8 mouse cellular contexts compared by ENCODE assay signal in the genomic region with DNA sequence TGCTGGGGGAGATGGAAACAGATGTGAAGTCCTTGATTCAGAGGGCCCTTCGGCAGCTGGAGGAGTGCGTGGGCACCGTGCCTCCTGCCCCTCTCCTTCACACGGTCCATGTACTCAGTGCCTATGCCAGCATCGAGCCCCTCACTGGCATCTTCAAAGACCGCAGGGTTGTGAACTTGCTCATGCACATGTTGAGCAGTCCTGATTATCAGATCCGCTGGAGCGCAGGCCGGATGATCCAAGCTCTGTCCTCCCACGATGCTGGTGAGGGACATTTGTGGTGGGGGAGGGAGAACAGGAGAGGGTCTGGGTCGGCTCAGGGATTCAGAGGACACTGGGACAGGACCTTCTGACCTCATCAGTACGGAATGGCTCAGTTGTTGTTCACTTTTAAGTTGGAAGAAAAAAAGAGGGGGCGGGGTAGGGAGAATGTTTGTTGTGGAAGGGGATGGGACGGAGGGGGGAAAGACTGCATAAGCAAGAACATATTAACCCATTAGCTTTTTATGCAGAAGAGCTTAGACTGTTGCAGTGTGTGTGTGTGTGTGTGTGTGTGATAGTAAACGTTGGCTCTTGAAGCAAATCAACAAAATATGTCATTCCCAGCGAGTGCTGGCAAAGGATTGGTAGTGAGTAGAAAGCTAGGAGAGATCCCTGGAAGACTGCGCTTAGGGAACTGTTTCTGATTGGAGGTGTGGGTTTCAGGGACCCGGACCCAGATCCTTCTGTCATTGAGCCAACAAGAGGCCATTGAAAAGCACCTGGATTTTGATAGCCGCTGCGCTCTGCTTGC. TPM values are rescaled to one million over a fixed set of nuclear protein-coding genes. Genes with fewer than 3 reads are reported as not detected.
DNase-seq lines count a peak whose midpoint lies in the region; ATAC-seq and TF ChIP-seq lines count a peak whose summit lies in the region.

No protein-coding gene starts in this region.

- H3K4me3 ChIP-seq in lung, postnatal 0 days (ENCODE audit: low read depth, low read length): peak overlapping the region; percentile 67; the same call in 1 of the 2 replicates
- H3K4me3 ChIP-seq in limb, embryonic 14.5 days (replicated peaks; ENCODE audit: low read length): peak overlapping the region; percentile 76
- H3K4me3 ChIP-seq in stomach, embryonic 15.5 days (replicated peaks): peak overlapping the region; percentile 67

- 59% methylated on average over 20 of the region's 20 CpGs for WGBS in lung, postnatal 0 days
- WGBS in limb, embryonic 14.5 days: 73% methylated on average over 20 of the region's 20 CpGs
- 68% methylated on average over 20 of the region's 20 CpGs for WGBS in stomach, embryonic 15.5 days

- TF ChIP-seq POLR2A in limb, embryonic 14.5 days (IDR thresholded peaks at IDR 0.05; ENCODE audit: borderline replicate concordance, extremely low read depth, insufficient read depth, insufficient read length): no peak

- ATAC-seq in lung, postnatal 0 days: no peak
- ATAC-seq in limb, embryonic 14.5 days (ENCODE audit: low FRiP score, low read depth): no peak
- ATAC-seq in stomach, embryonic 15.5 days (ENCODE audit: insufficient read depth, low FRiP score, low read depth): no peak
- no peak for ATAC-seq in megakaryocyte-erythroid progenitor cell, adult 5-6 weeks (replicated peaks; ENCODE audit: low FRiP score, low TSS enrichment, poor library complexity, severe bottlenecking)

- no peak for TF ChIP-seq CTCF in lung, postnatal 0 days (IDR thresholded peaks at IDR 0.05)

- TF ChIP-seq EP300 in lung, postnatal 0 days (IDR thresholded peaks at IDR 0.05): no peak

- no peaks in the 10 kb centered on the region for H3K27me3 ChIP-seq in lung, postnatal 0 days (replicated peaks; ENCODE audit: insufficient read depth, low read length)
- no peaks in the 10 kb centered on the region for H3K27me3 ChIP-seq in limb, embryonic 14.5 days (ENCODE audit: control insufficient read depth, insufficient read depth, low read length)
- H3K27me3 ChIP-seq in stomach, embryonic 15.5 days (replicated peaks): no peaks in the 10 kb centered on the region

- H3K9ac ChIP-seq in lung, postnatal 0 days (replicated peaks; ENCODE audit: low read depth): peak overlapping the region; percentile 78; the same call in 1 of the 2 replicates
- H3K9ac ChIP-seq in limb, embryonic 14.5 days (ENCODE audit: low read depth, low read length, severe bottlenecking): peak overlapping the region; percentile 92
- H3K9ac ChIP-seq in stomach, embryonic 15.5 days: peak overlapping the region; percentile 74; the same call in 1 of the 2 replicates

- peaks cover 18% of the 10 kb centered on the region; the same call in 1 of the 2 replicates for H3K4me1 ChIP-seq in lung, postnatal 0 days (ENCODE audit: insufficient read depth, low read depth, low read length)
- peaks cover 20% of the 10 kb centered on the region for H3K4me1 ChIP-seq in limb, embryonic 14.5 days (ENCODE audit: control insufficient read depth, insufficient read depth, low read length)
- H3K4me1 ChIP-seq in stomach, embryonic 15.5 days: peaks cover 31% of the 10 kb centered on the region

- DNase-seq in cerebellum, adult 11-12 months: peak; percentile 49
- DNase-seq in cerebellum, postnatal 4 days (ENCODE audit: low spot score in 2 of 2): no peak
- peak; percentile 27 for DNase-seq in lung, postnatal 0 days (ENCODE audit: low spot score)
- no peak for DNase-seq in lung, postnatal 14 days
- DNase-seq in limb, embryonic 14.5 days (ENCODE audit: low spot score): no peak
- DNase-seq in adrenal gland, adult 8-10 months: no peak

- H3K36me3 ChIP-seq in lung, postnatal 0 days (ENCODE audit: insufficient read depth, low read length): peaks cover 13% of the 10 kb centered on the region; the same call in 1 of the 2 replicates
- peaks cover 67% of the 10 kb centered on the region for H3K36me3 ChIP-seq in limb, embryonic 14.5 days (ENCODE audit: control insufficient read depth, insufficient read depth, low read length)
- H3K36me3 ChIP-seq in stomach, embryonic 15.5 days: peaks cover 40% of the 10 kb centered on the region

- no peaks in the 10 kb centered on the region for H3K9me3 ChIP-seq in lung, postnatal 0 days (ENCODE audit: low read length)
- H3K9me3 ChIP-seq in limb, embryonic 14.5 days (ENCODE audit: control insufficient read depth, low read length): no peaks in the 10 kb centered on the region; the same call in 1 of the 2 replicates
- no peaks in the 10 kb centered on the region for H3K9me3 ChIP-seq in stomach, embryonic 15.5 days

- peak overlapping the region; percentile 92 for H3K4me2 ChIP-seq in lung, postnatal 0 days (replicated peaks; ENCODE audit: low read depth, low read length)
- peak overlapping the region; percentile 63 for H3K4me2 ChIP-seq in limb, embryonic 14.5 days (replicated peaks; ENCODE audit: low read depth, low read length, severe bottlenecking)
- H3K4me2 ChIP-seq in stomach, embryonic 15.5 days: peak overlapping the region; percentile 70

- H3K27ac ChIP-seq in lung, postnatal 0 days (ENCODE audit: low read length): peak overlapping the region; percentile 94; the same call in 1 of the 2 replicates
- no peak overlapping the region for H3K27ac ChIP-seq in limb, embryonic 14.5 days (replicated peaks; ENCODE audit: low read depth, low read length)
- H3K27ac ChIP-seq in stomach, embryonic 15.5 days: peak overlapping the region; percentile 96; the same call in 1 of the 2 replicates

RNA-seq across cellular contexts. Expression of gene Cul7, which starts 1.8 kb away (rescaled TPM):
- 21.8 and 22.1 TPM in 2 replicates for polyA plus RNA-seq in lung, postnatal 0 days (2015; fragmentation: Nextera tagmentation; extraction: Ambion mirVana)
- 135 and 149 TPM in 2 replicates for polyA plus RNA-seq in limb, embryonic 14.5 days (2012; rRNA removed)
- 52.6 and 58.2 TPM in 2 replicates for polyA plus RNA-seq in limb, embryonic 14.5 days (2014; fragmentation: Nextera tagmentation; extraction: Ambion mirVana)
- polyA plus RNA-seq in stomach, embryonic 15.5 days (2015; fragmentation: Nextera tagmentation; extraction: Ambion mirVana): 42.9 and 49.5 TPM in 2 replicates
- total RNA-seq in megakaryocyte-erythroid progenitor cell, adult 5-6 weeks (2014; fragmentation: Nextera tagmentation): 11.2 and 12.6 TPM in 2 replicates
- total RNA-seq in megakaryocyte-erythroid progenitor cell, adult 5-6 weeks (2017): 6.6 and 12.6 TPM in 2 replicates
- 10 to 100 TPM; 42.0 to 53.5 (median 47.2) TPM for total RNA-seq in adrenal gland, adult 8-10 months (2022)

RNA-seq across cellular contexts. Expression of gene Mrpl2, which starts 5.9 kb away (rescaled TPM):
- 69.2 and 88.6 TPM in 2 replicates for polyA plus RNA-seq in lung, postnatal 0 days (2015; fragmentation: Nextera tagmentation; extraction: Ambion mirVana)
- 68.0 and 91.1 TPM in 2 replicates for polyA plus RNA-seq in limb, embryonic 14.5 days (2012; rRNA removed)
- 103 and 113 TPM in 2 replicates for polyA plus RNA-seq in limb, embryonic 14.5 days (2014; fragmentation: Nextera tagmentation; extraction: Ambion mirVana)
- polyA plus RNA-seq in stomach, embryonic 15.5 days (2015; fragmentation: Nextera tagmentation; extraction: Ambion mirVana): 112 and 126 TPM in 2 replicates
- total RNA-seq in megakaryocyte-erythroid progenitor cell, adult 5-6 weeks (2014; fragmentation: Nextera tagmentation): 74.7 and 190 TPM in 2 replicates
- 82.2 and 97.0 TPM in 2 replicates for total RNA-seq in megakaryocyte-erythroid progenitor cell, adult 5-6 weeks (2017)
- total RNA-seq in adrenal gland, adult 8-10 months (2022): 100 to 1,000 TPM in 2 of 4 experiments, 10 to 100 TPM in 2; 91.8 to 122 (median 104) TPM

RNA-seq across cellular contexts. Expression of gene Klc4, which starts 6.1 kb away (rescaled TPM):
- 36.5 and 38.4 TPM in 2 replicates for polyA plus RNA-seq in lung, postnatal 0 days (2015; fragmentation: Nextera tagmentation; extraction: Ambion mirVana)
- 19.5 and 20.4 TPM in 2 replicates for polyA plus RNA-seq in limb, embryonic 14.5 days (2012; rRNA removed)
- polyA plus RNA-seq in limb, embryonic 14.5 days (2014; fragmentation: Nextera tagmentation; extraction: Ambion mirVana): 19.3 and 21.5 TPM in 2 replicates
- polyA plus RNA-seq in stomach, embryonic 15.5 days (2015; fragmentation: Nextera tagmentation; extraction: Ambion mirVana): 38.4 and 41.4 TPM in 2 replicates
- total RNA-seq in megakaryocyte-erythroid progenitor cell, adult 5-6 weeks (2014; fragmentation: Nextera tagmentation): 5.8 and 6.9 TPM in 2 replicates
- total RNA-seq in megakaryocyte-erythroid progenitor cell, adult 5-6 weeks (2017): 5.6 and 5.9 TPM in 2 replicates
- 10 to 100 TPM; 42.3 to 59.8 (median 53.2) TPM for total RNA-seq in adrenal gland, adult 8-10 months (2022)

RNA-seq across cellular contexts. Expression of gene Rrp36, which starts 22.2 kb away (rescaled TPM):
- 35.2 and 38.5 TPM in 2 replicates for polyA plus RNA-seq in lung, postnatal 0 days (2015; fragmentation: Nextera tagmentation; extraction: Ambion mirVana)
- 47.2 and 48.5 TPM in 2 replicates for polyA plus RNA-seq in limb, embryonic 14.5 days (2012; rRNA removed)
- polyA plus RNA-seq in limb, embryonic 14.5 days (2014; fragmentation: Nextera tagmentation; extraction: Ambion mirVana): 36.8 and 52.4 TPM in 2 replicates
- polyA plus RNA-seq in stomach, embryonic 15.5 days (2015; fragmentation: Nextera tagmentation; extraction: Ambion mirVana): 53.2 and 57.2 TPM in 2 replicates
- 16.1 and 23.4 TPM in 2 replicates for total RNA-seq in megakaryocyte-erythroid progenitor cell, adult 5-6 weeks (2014; fragmentation: Nextera tagmentation)
- 60.4 and 64.8 TPM in 2 replicates for total RNA-seq in megakaryocyte-erythroid progenitor cell, adult 5-6 weeks (2017)
- total RNA-seq in adrenal gland, adult 8-10 months (2022): 10 to 100 TPM; 24.9 to 31.8 (median 30.6) TPM

RNA-seq across cellular contexts. Expression of gene Ptk7, which starts 22.6 kb away (rescaled TPM):
- polyA plus RNA-seq in lung, postnatal 0 days (2015; fragmentation: Nextera tagmentation; extraction: Ambion mirVana): 73.2 and 75.8 TPM in 2 replicates
- polyA plus RNA-seq in limb, embryonic 14.5 days (2012; rRNA removed): 89.4 and 116 TPM in 2 replicates
- polyA plus RNA-seq in limb, embryonic 14.5 days (2014; fragmentation: Nextera tagmentation; extraction: Ambion mirVana): 73.8 and 84.6 TPM in 2 replicates
- polyA plus RNA-seq in stomach, embryonic 15.5 days (2015; fragmentation: Nextera tagmentation; extraction: Ambion mirVana): 87.6 and 89.8 TPM in 2 replicates
- total RNA-seq in megakaryocyte-erythroid progenitor cell, adult 5-6 weeks (2014; fragmentation: Nextera tagmentation): 0.12 and 0.20 TPM in 2 replicates
- total RNA-seq in megakaryocyte-erythroid progenitor cell, adult 5-6 weeks (2017): 0.14 and 0.53 TPM in 2 replicates
- total RNA-seq in adrenal gland, adult 8-10 months (2022): 10 to 100 TPM in 2 of 4 experiments, 1 to 10 TPM in 2; 8.7 to 11.2 (median 9.9) TPM

Comparison
In these comparisons a context has a peak if more than half of its experiments do, and no peak if none do; other contexts are left out.
1. DNase-seq: peak in cerebellum, adult 11-12 months (single experiment) and lung, postnatal 0 days (single experiment); none in cerebellum, postnatal 4 days (0 of 2), lung, postnatal 14 days (single experiment), limb, embryonic 14.5 days (single experiment) and adrenal gland, adult 8-10 months (single experiment).
2. Peak in every context shown above with its lines, with median percentiles within 50 percentile points of each other: H3K4me2 ChIP-seq, H3K4me3 ChIP-seq and H3K9ac ChIP-seq.